In the genomic region with DNA sequence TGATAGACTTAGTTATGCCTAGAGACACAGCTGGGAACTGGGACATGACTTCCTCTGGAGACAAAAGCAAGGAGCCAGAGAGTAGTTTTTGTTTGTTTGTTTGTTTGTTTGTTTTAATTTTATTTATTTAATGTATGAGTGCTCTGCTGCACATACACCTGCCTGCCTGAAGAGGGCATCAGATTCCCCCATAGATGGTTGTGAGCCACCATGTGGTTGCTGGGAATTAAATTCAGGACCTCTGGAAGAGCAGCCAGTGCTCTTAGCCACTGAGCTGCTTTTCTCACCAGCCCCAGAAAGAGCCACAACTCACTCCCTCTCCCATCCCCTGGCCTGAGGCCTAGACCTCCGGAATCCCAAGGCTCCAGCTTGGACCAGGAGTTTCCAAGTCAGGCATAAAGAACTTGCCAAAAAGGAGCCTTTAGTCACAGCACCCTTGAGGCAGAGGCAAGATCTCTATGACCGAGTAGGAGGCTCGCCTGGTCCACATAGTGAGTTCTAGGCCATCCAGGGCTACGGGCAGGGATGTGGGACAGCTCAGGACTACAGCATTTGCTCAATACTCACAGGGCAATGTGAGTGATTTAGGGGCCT, we compare ENCODE assay signal across 13 mouse cellular contexts. TPM values are rescaled to one million over a fixed set of nuclear protein-coding genes. Genes with fewer than 3 reads are reported as not detected.
DNase-seq lines count a peak whose midpoint lies in the region; ATAC-seq and TF ChIP-seq lines count a peak whose summit lies in the region.
"Had no signal": no experiment of that assay in that cellular context is flagged by ENCODE, and none has a peak within 500 bp of the region (broad histone marks: within the 10 kb centered on the region; RNA-seq: fewer than 3 reads in every experiment).

No protein-coding gene starts in this region.

- no peak for ATAC-seq in heart, postnatal 0 days (ENCODE audit: insufficient read depth, low read depth)

- H3K36me3 ChIP-seq in E14TG2a.4 (ENCODE audit: insufficient read depth, low read length), result no peaks in the 10 kb centered on the region
- no peaks in the 10 kb centered on the region for H3K36me3 ChIP-seq in heart, postnatal 0 days (replicated peaks; ENCODE audit: control insufficient read depth, insufficient read depth, low read length)

- H3K27ac ChIP-seq in heart, postnatal 0 days (ENCODE audit: low read depth), result no peak overlapping the region

- 63% methylated on average over 4 of the region's 4 CpGs for WGBS in heart, postnatal 0 days

- TF ChIP-seq CTCF in E14TG2a.4 (conservative IDR thresholded peaks at IDR 0.05; ENCODE audit: low read length), result peak; percentile 89
- peak; percentile 25; the same call in 1 of the 2 replicates for TF ChIP-seq CTCF in heart, postnatal 0 days (IDR thresholded peaks at IDR 0.05; ENCODE audit: low read depth)

- peak; percentile 67 for DNase-seq in adrenal gland, postnatal 14 days
- DNase-seq in adrenal gland, postnatal 4 days (ENCODE audit: low spot score in 2 of 2), result no peak
- DNase-seq in kidney, postnatal 4 days, result peak; percentile 25 to 35
- DNase-seq in kidney, postnatal 10 days, result no peak
- no peak for DNase-seq in heart, postnatal 0 days (ENCODE audit: low spot score)
- no peak for DNase-seq in spleen, adult 12 weeks (ENCODE audit: low spot score)
- no peak for DNase-seq in T-cell, adult 2 months (ENCODE audit: low spot score)

- H3K27me3 ChIP-seq in E14TG2a.4 (ENCODE audit: insufficient read depth, low read length), result peaks cover 7% of the 10 kb centered on the region; the same call in 1 of the 2 replicates
- H3K27me3 ChIP-seq in heart, postnatal 0 days (ENCODE audit: control insufficient read depth, insufficient read depth, low read length), result no peaks in the 10 kb centered on the region

- H3K4me2 ChIP-seq in heart, postnatal 0 days (ENCODE audit: low read depth, low read length), result no peak overlapping the region

- H3K9me3 ChIP-seq in E14TG2a.4 (ENCODE audit: low read length), result no peaks in the 10 kb centered on the region
- H3K9me3 ChIP-seq in heart, postnatal 0 days (replicated peaks; ENCODE audit: control insufficient read depth, low read length), result no peaks in the 10 kb centered on the region

- no peak overlapping the region for H3K9ac ChIP-seq in heart, postnatal 0 days (replicated peaks; ENCODE audit: low read depth, low read length)

- TF ChIP-seq EP300 in heart, postnatal 0 days (IDR thresholded peaks at IDR 0.05; ENCODE audit: low read depth), result no peak

- H3K4me1 ChIP-seq in E14TG2a.4 (replicated peaks; ENCODE audit: low read depth, low read length), result peaks cover 45% of the 10 kb centered on the region
- no peaks in the 10 kb centered on the region for H3K4me1 ChIP-seq in heart, postnatal 0 days (ENCODE audit: control insufficient read depth, insufficient read depth)

- peak overlapping the region; percentile 39 for H3K4me3 ChIP-seq in E14TG2a.4 (replicated peaks; ENCODE audit: low read length)
- H3K4me3 ChIP-seq in heart, postnatal 0 days (ENCODE audit: low read depth, low read length), result no peak overlapping the region

RNA-seq across cellular contexts. Expression of a gene that starts 25.6 kb away (rescaled TPM):
- total RNA-seq in adrenal gland, postnatal 14 days (2021), result 39.2 and 46.7 TPM in 2 replicates
- total RNA-seq in adrenal gland, postnatal 4 days (2021), result 10 to 100 TPM; 35.8 to 39.6 TPM
- not detected in 2 replicates for total RNA-seq in heart, postnatal 0 days (2014; rRNA removed; ENCODE audit: low replicate concordance)
- polyA plus RNA-seq in heart, postnatal 0 days (2015; fragmentation: Nextera tagmentation; extraction: Ambion mirVana), result 0.08 and 0.11 TPM in 2 replicates

RNA-seq across cellular contexts. Expression of a gene that starts 31.6 kb away (rescaled TPM):
- total RNA-seq in adrenal gland, postnatal 14 days (2021), result 120 and 132 TPM in 2 replicates
- total RNA-seq in adrenal gland, postnatal 4 days (2021), result 100 to 1,000 TPM; 168 to 172 TPM
- total RNA-seq in heart, postnatal 0 days (2014; rRNA removed; ENCODE audit: low replicate concordance), result 49.3 and 75.1 TPM in 2 replicates
- polyA plus RNA-seq in heart, postnatal 0 days (2015; fragmentation: Nextera tagmentation; extraction: Ambion mirVana), result 39.1 and 45.4 TPM in 2 replicates

RNA-seq across cellular contexts. Expression of a gene that starts 44.7 kb away (rescaled TPM):
- not detected in 2 replicates for total RNA-seq in adrenal gland, postnatal 14 days (2021)
- not detected for total RNA-seq in adrenal gland, postnatal 4 days (2021)
- not detected in 2 replicates for total RNA-seq in heart, postnatal 0 days (2014; rRNA removed; ENCODE audit: low replicate concordance)
- not detected in 2 replicates for polyA plus RNA-seq in heart, postnatal 0 days (2015; fragmentation: Nextera tagmentation; extraction: Ambion mirVana)
- total RNA-seq: adrenal gland, postnatal 36 days; left cerebral cortex, postnatal 14 days had no signal
- polyA plus RNA-seq: C2C12; intestine, embryonic 14.5 days; stomach, embryonic 16.5 days had no signal

Comparison
In these comparisons a context has a peak if more than half of its experiments do, and no peak if none do; other contexts are left out.
1. DNase-seq: peak in adrenal gland, postnatal 14 days (single experiment) and kidney, postnatal 4 days (2 of 2); none in adrenal gland, postnatal 4 days (0 of 2), kidney, postnatal 10 days (single experiment), heart, postnatal 0 days (single experiment), spleen, adult 12 weeks (single experiment) and T-cell, adult 2 months (single experiment).
2. RNA of a gene that starts 25.6 kb away (total RNA-seq): 35.8 to 39.6 TPM in adrenal gland, postnatal 4 days and 39.2 to 46.7 TPM in adrenal gland, postnatal 14 days; not detected in heart, postnatal 0 days; every median in the first group is over 10 times any median in the second.